Mouse (Mus musculus) thymus, postnatal 4 days (tissue): ENCODE data around the gene Tbc1d10c.

ENCODE experiments used
- DNase-seq: peaks from one replicate; pipeline ENCODE4 v3.0.0; 2021

The Tbc1d10c gene

DNA sequence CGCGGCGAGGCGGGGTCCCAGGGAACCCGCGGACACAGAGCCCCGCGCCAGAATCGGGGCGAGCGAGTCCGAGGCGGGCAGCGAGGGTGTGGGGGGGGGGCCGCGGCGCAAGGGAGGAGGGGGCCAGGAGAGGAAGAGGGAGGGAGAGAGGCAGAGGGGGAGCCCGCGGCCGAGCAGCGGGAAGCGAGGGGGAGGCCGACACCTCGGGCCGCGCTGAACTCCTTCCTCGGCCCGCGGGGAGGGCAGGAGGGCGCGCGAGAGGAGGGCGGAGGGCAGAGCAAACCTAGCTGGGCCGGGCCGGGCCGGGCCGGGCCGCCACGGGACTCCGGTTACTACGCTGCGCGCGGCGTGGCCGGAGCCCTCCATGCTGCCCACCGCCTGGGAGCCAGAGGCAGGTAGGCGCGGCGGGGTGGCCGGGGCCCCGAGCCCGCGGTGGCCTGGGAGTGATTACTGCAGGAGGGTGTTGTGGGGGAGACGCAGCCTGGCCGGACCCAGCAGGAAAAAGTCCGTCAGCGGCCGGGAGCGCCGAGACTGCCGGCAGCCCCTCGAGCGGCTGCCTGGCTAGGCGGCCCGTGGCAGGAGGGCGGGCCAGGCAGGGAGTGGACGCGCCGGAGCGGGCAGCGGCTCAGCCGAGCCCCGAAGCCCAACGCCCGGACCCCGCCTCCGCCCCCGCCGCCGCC is 23.8 kb upstream of the Tbc1d10c start:
- peak; percentile 53 for DNase-seq

GRCm38 (mm10) chr19:4214071-4214770 is 23.1 kb upstream of the Tbc1d10c start, which contains the start of the genes Clcf1 and AC109138.7:
Clcf1 (plus strand) TSS chr19:4214238.
AC109138.7 (plus strand) TSS chr19:4214357.
- peak; percentile 70 for DNase-seq

DNA sequence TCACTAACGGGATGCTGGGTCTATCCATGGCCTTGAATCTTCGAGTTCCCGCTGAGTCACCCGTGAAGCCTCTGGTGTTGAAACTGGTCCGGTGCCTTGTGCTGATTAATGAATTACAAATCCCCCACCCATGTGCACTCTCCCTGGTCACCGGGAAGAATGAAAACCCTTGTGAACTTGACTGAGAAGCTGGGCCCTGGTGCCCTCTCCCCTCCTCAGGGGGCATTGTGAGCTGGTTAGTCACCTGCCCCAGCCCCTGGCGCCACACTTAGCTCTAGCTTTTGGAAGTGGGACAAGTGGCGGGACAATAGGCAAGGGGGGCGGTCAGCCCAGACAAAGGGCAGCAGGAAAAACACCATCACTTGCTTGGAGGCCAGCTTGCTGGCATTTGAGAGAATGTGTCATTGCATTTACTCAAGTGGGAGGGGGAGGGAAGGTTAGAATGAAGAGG is 22.5 kb upstream of the Tbc1d10c start:
- peak; percentile 17 for DNase-seq

- no peak for DNase-seq
Measured at GRCm38 (mm10) chr19:4211891-4212588, 21.0 kb upstream of the Tbc1d10c start.

- DNase-seq, result no peak
Measured at GRCm38 (mm10) chr19:4208563-4208962, 17.5 kb upstream of the Tbc1d10c start.

DNA sequence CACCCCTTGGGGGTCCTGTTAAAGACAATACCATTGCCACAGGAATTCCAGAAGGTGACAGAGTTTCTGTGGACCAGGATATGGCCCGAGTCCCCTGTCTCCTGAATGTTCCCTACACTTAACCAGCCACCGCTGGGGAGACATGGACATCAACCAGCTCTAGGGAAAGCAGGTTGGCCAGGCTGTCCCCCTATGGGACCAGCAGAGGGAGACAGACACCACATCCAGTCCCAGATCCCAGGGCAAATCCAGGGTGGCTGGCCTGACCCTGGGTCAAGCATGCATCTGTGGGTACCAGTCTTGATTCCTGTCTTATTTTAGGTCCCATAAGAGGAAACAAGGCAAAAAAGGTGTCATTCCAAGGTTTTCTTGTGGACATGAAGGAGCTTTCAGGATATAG is 15.9 kb upstream of the Tbc1d10c start:
- peak; percentile 67 for DNase-seq

DNA sequence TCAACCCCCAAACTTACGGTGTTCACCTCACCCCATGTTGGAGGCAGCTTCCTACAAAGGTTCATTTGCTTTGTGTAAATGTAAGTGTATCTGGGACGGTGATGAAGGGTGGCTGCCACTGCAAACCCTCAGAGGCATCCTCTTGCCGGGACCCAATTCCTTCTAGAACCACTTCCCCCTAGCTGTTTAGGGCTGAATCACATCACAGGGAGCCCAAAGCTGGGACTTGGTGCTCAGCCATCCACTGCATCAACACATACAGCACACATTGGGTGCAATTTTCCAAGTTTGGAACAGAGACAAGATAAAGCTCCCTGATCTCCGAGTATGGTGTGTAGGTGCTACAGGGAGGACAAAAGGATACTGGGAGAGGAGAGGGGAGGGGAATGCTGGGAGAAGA is 13.8 kb upstream of the Tbc1d10c start:
- no peak for DNase-seq

DNA sequence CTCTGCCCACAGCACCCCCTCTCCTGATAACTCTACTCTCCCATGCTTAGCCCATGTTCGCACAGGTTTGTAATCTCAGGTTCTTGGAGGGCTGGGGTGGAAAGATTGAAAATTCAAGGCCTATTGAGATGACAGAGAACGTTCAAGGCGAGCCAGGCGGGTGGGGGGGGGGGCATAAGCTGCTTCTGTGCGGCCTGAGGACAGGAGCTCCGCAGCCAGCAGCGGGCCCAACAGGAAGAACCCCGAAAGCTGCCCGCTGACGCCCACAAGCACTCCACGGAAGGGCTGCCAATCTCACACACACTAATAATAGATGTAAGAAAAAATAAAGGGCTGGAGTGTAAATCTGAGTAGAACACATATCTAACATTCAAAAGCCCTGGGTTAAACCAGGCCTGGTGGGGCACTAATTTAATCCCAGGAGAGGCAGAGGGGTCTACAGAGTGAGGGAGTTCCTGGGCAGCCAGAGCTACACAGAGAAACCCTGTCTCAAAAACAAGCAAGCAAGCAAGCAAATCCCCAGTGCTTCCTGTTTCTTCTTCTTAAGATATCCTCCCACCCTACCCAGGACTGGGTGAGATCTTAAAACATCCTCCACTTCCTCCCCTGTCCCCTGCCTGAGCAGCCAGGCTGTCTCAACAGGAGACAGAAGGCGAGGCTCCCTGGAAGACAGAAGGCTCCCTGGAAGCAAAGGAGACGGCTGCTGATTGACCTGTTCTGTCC is 12.7 kb upstream of the Tbc1d10c start:
- DNase-seq, result peak; percentile 47

GRCm38 (mm10) chr19:4203148-4203547 is 12.1 kb upstream of the Tbc1d10c start:
- DNase-seq, result peak; percentile 36

DNA sequence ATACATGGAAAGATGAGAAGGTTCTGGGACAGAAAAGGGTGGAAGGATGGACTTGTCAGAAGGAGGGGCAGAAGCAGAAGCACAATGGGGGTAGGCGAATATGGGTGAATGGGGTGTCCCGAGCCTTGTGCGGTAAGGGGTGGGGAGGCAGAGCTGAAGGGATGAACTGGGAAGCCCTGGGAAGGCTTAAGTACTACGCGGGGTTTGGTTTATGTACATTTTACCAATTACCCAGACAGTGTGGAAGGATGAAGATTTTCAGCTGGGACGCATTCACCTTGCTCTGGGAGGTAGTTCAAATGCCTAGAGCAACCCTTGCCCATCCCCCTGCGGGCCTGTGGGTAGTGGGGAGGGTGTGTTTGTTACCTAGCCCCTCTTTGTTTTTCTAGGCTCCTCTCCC is 11.1 kb upstream of the Tbc1d10c start:
- DNase-seq, result peak; percentile 45

DNA sequence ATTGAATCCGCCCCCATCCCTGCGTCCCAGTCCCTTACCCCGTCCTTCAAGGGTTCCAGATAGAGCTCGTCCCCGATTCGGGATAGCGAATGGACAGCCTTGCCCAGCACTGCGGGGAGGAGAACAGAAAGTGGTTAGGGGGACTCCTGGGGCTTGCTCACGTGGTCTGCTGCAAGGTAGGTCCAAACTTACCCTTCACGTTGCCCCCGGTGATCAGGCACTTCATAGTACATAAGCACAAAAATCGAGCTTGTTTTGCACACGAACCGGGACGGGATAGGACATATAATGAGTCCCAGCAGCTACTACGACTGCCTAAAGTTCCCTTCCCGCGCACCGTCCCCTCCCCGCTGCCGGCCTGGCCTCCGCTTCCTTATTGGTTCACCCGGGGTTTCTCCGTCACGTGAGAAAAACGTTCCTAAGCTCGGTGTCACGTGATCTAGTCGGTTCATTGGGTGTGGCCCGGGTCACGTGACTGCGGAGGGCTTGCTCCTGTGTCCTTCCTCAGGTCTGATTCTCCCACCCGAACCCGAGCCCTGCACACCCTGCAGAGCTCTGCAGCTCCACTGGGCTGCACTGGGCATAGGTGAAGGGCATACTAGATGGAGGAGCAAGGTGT is 10.3 kb upstream of the Tbc1d10c start, which contains the start of gene Rad9a:
Gene Rad9a (minus strand): TSS at position 372 of the 619 bp plus-strand sequence.
- DNase-seq, result peak; percentile 97

DNA sequence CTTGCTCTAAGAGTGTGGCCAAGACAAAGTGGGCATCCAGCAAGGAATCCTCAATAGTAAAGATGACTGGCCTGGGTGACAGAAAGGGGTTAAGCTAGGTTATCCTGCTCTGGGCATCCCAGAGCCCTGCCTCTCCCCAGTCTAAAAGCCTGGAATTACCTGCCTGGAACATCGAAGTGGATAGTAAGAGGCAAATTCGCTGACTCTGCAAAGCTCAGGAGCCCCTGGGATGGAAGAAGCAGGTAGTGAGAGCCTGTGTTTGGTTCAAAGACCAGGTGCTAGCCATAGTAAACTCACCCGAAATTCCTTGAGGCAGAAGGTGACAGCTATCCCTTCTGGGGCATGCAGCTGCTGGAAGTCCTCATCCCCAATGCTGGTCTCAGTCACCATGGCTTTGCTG is 6.1 kb upstream of the Tbc1d10c start:
- no peak for DNase-seq

GRCm38 (mm10) chr19:4196548-4196947 is 5.5 kb upstream of the Tbc1d10c start:
- no peak for DNase-seq

GRCm38 (mm10) chr19:4196048-4196447 is 5.0 kb upstream of the Tbc1d10c start:
- DNase-seq, result no peak

- no peak for DNase-seq
Measured at GRCm38 (mm10) chr19:4194776-4195650, 3.9 kb upstream of the Tbc1d10c start.

- no peak for DNase-seq
Measured at GRCm38 (mm10) chr19:4194021-4194724, 3.1 kb upstream of the Tbc1d10c start.

- DNase-seq, result no peak
Measured at GRCm38 (mm10) chr19:4193129-4193528, 2.0 kb upstream of the Tbc1d10c start.

- DNase-seq, result no peak
Measured at GRCm38 (mm10) chr19:4192251-4192985, 1.3 kb upstream of the Tbc1d10c start.

- DNase-seq, result peak; percentile 100
Measured at GRCm38 (mm10) chr19:4191528-4192250, 605 bp upstream of the Tbc1d10c start, which contains the start of gene Ppp1ca. Ppp1ca (plus strand) TSS chr19:4192065.
